Mouse (Mus musculus): ENCODE results near the gene Rmdn3. TPM values are rescaled to one million over a fixed set of nuclear protein-coding genes. Genes with fewer than 3 reads are reported as not detected.

Gene Rmdn3
- total RNA-seq, 1 experiment from 2014 or later = 38.4 TPM

DNA sequence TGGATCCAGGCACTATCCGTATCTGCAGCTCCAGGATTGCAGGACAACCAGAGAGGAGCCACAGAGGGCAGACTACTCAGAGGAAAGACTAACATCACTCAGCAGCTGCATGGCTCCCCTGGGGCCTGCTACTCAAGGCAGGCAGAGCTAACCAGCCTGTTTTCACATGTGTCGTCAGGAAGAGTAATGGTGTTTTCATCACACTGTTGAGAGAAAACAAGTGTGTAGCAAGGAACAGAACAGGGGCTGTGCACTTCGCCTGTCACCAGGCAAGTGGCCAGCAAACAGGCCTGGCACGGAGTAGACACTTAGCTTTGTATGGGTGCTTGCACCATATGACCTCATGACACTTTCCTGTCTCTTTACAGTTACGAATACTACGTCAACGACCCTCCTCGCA, 14.7 kb upstream of the Rmdn3 start:
- no peak for ATAC-seq (replicated peaks; ENCODE audit: low read depth, poor library complexity, severe bottlenecking)

DNA sequence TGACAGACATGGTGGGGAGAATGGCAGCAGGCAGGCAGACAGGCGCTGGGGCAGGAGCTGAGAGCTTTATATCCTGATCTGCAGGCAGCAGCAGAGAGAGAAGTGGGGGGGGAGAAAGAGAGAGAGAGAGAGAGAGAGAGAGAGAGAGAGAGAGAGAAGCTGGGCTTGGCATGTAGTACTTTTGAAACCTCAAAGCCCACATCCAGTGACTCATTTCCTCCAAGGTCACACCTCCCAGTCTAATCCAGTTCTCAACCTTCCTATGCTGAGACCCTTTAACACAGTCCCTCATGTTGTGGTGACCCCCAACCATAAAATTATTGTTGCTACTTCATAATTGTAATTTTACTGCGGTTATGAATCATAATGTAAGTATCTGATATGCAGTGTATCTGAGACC, 13.4 kb upstream of the Rmdn3 start:
- 0 out of 2 replicates have a peak, but pooled peaks have one; percentile 8 for ATAC-seq (replicated peaks; ENCODE audit: low read depth, poor library complexity, severe bottlenecking)

DNA sequence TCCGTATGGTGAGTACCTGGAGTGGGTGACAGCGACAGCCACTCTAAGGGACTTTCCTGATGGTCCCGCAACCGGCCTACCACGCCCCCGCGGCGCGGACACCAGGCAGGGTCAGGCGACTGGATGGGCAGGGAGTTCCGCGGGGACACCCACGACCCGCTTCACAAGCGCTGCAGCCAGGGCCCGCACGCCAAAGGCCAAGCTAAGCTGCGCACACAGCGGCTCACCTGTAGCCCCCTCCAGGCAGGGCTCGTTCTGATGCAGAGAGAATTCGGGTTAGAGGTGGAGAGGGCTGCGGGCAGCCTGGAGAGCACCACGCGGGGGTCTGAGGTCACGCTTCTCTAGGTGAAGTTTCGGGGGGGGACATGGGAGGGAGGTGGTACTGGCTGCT, 11.0 kb upstream of the Rmdn3 start:
- ATAC-seq (replicated peaks; ENCODE audit: low read depth, poor library complexity, severe bottlenecking) = no peak

DNA sequence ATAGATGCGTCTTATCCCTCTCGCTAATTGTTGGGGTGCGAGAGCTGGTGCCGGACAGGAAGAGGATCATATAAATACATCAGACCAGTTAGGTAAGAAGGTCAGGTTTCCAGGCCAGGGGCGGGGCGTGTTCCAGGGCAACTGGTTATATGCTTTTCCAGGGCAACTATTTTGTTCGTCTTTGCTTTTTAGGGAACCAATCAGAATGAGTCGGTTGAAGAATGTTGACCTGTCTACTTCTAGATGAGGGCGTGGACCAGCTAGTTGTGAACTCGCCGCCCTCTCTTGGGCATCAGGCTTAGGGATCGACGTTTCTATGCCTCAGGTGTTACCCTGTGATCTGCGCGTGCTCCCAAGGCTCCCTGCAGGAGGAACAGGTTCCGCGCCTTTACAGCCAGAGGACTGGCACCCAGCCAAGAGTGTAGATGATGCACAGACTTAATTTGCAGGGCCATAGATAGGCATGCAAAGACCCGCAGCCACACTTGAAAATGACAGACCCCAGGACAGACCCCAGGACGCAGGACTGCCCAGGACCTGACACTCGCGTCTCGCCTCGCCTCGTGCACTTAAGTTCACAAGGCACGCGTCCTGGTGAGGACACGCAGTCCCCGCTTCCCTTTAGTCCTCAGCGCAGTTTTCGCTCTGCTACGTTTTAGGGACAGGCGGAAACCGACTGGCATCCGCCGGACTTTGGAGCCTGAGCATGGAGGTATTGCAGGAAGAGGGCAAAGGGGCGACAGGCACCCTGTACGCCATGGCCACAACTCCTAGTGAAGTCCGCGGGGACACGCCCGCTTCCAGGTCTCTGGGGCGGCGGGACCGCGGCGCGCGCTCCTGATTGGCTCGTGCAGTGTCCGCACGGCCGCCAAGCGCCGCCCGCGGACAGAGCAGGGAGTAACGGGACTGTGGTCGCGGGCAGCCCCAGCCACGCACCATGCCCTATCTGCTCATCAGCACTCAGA, 10.3 kb upstream of the Rmdn3 start, which contains the start of gene Gchfr:
Gchfr (plus strand) TSS at position 873 of the 965 bp plus-strand sequence.
- ATAC-seq (replicated peaks; ENCODE audit: low read depth, poor library complexity, severe bottlenecking) = peak; percentile 68

DNA sequence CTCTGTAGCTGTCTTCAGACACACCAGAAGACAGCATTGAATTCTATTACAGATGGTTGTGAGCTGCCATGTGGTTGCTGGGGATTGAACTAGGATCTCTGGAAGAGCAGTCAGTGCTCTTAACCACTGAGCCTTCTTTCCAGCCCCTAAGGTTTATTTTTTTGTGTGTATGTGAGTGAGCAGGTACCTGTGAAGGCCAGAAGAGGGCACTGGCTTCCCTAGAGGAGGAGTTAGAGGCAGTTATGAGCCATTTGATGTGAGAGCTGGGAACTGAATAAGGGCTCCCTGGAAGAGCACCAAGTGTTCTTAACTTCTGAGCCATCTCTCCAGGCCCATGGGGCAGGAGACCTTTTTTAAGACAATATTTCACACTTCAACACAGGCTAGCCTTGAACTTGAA, 8.6 kb upstream of the Rmdn3 start:
- no peak for ATAC-seq (replicated peaks; ENCODE audit: low read depth, poor library complexity, severe bottlenecking)

GRCm38 (mm10) chr2:119163999-119164398, 7.2 kb upstream of the Rmdn3 start:
- no peak for ATAC-seq (replicated peaks; ENCODE audit: low read depth, poor library complexity, severe bottlenecking)

DNA sequence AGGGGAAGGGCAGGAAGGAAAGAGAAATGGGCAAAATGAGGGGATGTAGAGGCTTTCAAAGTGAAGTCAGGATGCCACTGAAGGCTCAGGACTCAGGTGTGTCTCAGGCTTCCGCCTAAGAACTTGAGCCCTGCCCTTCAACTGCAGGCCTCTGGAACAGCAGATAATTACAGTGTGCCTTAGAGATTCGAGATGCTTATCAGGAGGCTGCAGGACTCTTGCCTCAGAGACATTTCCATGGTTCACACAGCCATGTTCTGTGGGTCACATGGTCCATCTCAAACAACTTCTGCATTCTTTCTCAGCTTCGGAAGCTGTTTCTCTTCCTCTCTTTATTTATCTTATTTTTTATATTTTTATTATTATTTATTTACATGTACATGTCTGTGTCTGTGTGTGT, 6.3 kb upstream of the Rmdn3 start:
- peak; percentile 53 for ATAC-seq (replicated peaks; ENCODE audit: low read depth, poor library complexity, severe bottlenecking)

- ATAC-seq (replicated peaks; ENCODE audit: low read depth, poor library complexity, severe bottlenecking) = no peak
Observed at GRCm38 (mm10) chr2:119161247-119161646, 4.4 kb upstream of the Rmdn3 start.

- no peak for ATAC-seq (replicated peaks; ENCODE audit: low read depth, poor library complexity, severe bottlenecking)
Observed at GRCm38 (mm10) chr2:119157836-119158235, 1.0 kb upstream of the Rmdn3 start.

DNA sequence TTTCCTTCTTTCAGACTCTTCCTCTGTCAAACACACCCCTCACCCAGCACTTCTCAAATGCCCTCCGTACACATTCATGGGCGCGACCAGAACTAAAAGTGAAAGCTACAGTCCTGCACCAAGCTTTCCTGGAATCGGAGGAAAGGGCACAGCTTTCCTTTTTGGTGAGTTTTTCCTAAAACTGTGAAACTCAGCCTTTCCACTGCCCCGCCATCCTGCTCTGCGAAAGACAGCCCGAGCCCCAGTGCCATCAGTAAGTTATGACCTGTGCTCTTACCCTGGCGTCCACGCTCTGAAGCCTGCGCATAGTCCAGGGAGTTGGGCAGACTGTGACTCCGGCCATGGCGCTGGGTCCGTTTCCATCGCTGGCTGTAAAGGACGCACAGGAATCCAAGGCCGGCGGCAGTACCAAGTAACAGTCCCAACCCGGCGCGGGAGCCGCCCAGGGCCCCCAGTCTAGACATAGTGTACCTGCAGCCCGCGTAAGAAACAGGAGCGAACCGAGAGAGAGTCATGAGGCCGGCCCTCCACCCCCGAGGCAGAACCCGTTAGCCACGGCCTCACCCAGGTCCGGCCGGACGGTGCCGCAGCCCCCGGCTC, 653 bp downstream of the Rmdn3 start:
- ATAC-seq (replicated peaks; ENCODE audit: low read depth, poor library complexity, severe bottlenecking) = no peak

- ATAC-seq (replicated peaks; ENCODE audit: low read depth, poor library complexity, severe bottlenecking) = peak; percentile 62
Observed at GRCm38 (mm10) chr2:119155388-119155787, 1.4 kb downstream of the Rmdn3 start.

DNA sequence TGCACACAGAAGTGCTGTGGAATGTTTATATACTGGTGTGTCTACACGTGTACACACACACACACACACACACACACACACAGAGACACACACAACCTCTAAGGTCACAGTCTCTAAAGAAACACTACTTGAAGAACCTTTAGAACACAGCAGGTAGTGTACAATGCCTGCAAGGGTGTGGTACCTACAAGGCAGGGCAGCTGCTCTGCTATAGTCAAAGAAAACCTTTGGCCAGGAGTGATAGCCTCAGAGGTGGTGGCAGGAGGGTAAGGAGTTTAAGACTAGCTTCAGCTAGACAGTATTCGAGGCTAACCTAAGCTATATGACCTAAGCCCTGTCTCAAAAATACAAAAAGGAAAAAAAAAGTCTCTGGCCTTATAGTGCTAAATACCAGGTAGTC, 2.2 kb downstream of the Rmdn3 start:
- no peak for ATAC-seq (replicated peaks; ENCODE audit: low read depth, poor library complexity, severe bottlenecking)

GRCm38 (mm10) chr2:119152255-119152654, 4.6 kb downstream of the Rmdn3 start:
- no peak for ATAC-seq (replicated peaks; ENCODE audit: low read depth, poor library complexity, severe bottlenecking)

GRCm38 (mm10) chr2:119147775-119148174, 9.1 kb downstream of the Rmdn3 start:
- no peak for ATAC-seq (replicated peaks; ENCODE audit: low read depth, poor library complexity, severe bottlenecking)

- no peak for ATAC-seq (replicated peaks; ENCODE audit: low read depth, poor library complexity, severe bottlenecking)
Observed at GRCm38 (mm10) chr2:119147160-119147678, 9.6 kb downstream of the Rmdn3 start.

GRCm38 (mm10) chr2:119146435-119146834, 10.4 kb downstream of the Rmdn3 start:
- ATAC-seq (replicated peaks; ENCODE audit: low read depth, poor library complexity, severe bottlenecking) = no peak

GRCm38 (mm10) chr2:119145199-119145598, 11.6 kb downstream of the Rmdn3 start:
- 0 out of 2 replicates have a peak, but pooled peaks have one; percentile 22 for ATAC-seq (replicated peaks; ENCODE audit: low read depth, poor library complexity, severe bottlenecking)

- peak; percentile 71 for ATAC-seq (replicated peaks; ENCODE audit: low read depth, poor library complexity, severe bottlenecking)
Observed at GRCm38 (mm10) chr2:119136346-119136898, 20.4 kb downstream of the Rmdn3 start.

- ATAC-seq (replicated peaks; ENCODE audit: low read depth, poor library complexity, severe bottlenecking) = no peak
Observed at GRCm38 (mm10) chr2:119113121-119113925, 43.5 kb downstream of the Rmdn3 start.

All from common myeloid progenitor, adult 5-6 weeks (primary cell).